Mouse (Mus musculus): ENCODE data around the gene 2810004N23Rik.

The 2810004N23Rik gene

DNA sequence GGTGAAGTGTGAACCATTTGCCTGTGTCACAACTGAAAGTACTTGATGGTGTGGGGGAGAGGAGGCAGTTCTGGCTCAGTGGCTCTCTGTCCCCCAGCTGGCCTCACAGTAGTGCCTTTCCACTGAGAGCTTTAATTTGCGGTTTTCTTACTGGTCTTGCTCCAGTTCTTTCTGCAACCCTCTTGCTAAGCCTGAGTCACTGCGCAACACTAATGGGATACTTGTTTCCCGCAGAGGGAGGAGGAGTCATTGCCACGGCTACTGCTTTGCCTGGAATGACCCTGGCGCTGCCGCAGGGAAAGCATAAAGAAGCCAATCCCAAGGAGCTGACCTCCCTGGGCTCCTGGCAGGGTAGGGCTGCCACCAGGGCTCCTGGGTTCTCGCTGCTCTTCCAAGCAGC is 36.3 kb downstream of the 2810004N23Rik start:
- in situ Hi-C loops (cut with MboI, MseI) = loop anchor here in 1 of 2 experiments (5.0 kb wide), 1 partner anchor 74 kb away; the partner anchor contains the start of gene Fam89a

- in situ Hi-C loops (cut with MboI, MseI) = no loop called here
Measured at GRCm38 (mm10) chr8:124823497-124823896, 39.4 kb downstream of the 2810004N23Rik start.

GRCm38 (mm10) chr8:124820125-124820524 is 42.8 kb downstream of the 2810004N23Rik start:
- in situ Hi-C loops (cut with MboI, MseI) = no loop called here

GRCm38 (mm10) chr8:124819612-124820115 is 43.3 kb downstream of the 2810004N23Rik start:
- in situ Hi-C loops (cut with MboI, MseI) = no loop called here

DNA sequence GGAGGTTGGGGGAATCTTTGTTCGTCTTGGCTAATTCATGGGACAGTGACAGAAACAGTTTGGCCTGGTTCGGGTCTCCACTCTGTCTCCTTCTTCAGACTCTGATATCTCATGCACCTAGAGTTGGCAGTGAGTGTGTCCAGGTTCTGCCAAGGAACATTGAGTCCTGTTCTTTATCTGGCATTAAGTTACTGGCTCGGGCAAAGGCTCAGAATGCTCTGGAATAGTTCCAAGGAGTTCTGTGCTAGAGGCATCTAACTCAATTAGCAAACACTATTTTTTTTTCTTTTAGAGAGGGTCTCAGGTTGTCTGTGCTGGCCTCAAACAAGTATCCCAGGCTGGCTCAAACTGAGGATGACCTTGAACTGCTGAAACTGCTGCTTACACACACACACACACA is 45.6 kb downstream of the 2810004N23Rik start:
- in situ Hi-C loops (cut with MboI, MseI) = no loop called here

- in situ Hi-C loops (cut with MboI, MseI) = no loop called here
Measured at GRCm38 (mm10) chr8:124816866-124817265, 46.1 kb downstream of the 2810004N23Rik start.

GRCm38 (mm10) chr8:124815870-124816269 is 47.0 kb downstream of the 2810004N23Rik start:
- in situ Hi-C loops (cut with MboI, MseI) = no loop called here

- in situ Hi-C loops (cut with MboI, MseI) = no loop called here
Measured at GRCm38 (mm10) chr8:124813326-124813725, 49.6 kb downstream of the 2810004N23Rik start.

GRCm38 (mm10) chr8:124810689-124811394 is 52.1 kb downstream of the 2810004N23Rik start:
- in situ Hi-C loops (cut with MboI, MseI) = no loop called here

DNA sequence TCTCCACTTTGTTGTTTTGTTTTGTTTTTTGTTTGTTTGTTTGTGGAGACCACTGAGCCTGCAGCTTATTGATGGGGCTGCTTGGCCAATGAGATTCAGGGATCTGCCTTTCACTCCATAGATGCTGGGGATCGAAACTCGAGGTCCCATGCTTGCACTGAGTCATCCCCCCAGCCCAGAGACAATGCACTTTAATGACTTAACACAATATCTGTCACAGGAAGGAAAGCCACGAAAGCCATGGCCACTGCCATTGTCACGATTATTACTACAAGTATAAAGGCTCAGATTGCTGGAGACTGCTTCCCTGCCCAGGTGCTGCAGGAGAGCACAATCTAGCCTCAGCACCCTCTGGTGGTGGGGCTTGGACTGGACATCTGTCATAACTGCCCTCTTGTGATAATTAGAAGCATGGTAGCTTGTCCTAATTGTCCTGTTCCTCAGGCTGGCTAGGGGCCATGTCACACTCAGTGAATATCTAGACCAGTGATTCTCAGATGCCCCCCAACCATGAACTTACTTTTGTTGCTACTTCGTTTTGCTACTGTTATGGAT is 52.8 kb downstream of the 2810004N23Rik start:
- in situ Hi-C loops (cut with MboI, MseI) = no loop called here

DNA sequence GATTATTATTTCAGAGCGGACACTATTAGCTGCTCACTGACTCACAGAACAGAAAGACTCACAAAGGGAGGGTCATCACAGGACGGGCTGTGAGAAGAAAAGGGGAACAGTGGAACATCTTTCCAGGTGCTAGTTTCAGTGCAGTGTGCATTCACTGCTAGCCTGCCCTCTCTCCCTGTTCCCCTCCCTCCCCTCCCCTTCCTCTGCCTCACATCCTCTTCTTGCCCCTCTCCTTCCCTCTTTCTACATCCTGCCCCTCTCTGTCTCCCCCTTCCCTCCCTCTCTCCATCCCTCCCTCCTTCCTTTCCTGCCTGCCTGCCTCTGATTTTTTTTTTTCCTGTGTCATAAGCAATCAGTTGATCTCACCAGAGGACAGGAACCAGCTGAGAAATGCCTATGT is 53.5 kb downstream of the 2810004N23Rik start:
- in situ Hi-C loops (cut with MboI, MseI) = no loop called here

DNA sequence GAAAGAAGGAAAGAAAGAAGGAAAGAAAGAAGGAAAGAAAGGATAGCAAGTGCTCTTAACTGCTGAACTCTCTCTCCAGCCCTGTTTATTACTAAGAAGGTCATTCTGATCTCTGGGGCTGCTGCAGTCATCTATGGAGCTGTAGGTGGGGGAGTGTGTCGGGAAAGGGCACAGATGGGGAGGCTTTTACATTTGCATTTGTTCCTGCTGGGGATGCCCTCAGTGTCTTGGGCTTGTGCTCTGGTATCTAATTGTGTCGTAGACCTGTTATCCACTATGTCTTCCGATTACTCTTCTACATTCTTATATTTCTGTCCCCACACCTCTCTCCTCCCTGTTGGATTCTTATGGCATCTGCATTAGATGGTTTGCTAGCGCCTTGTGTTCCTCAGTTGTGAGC is 56.9 kb downstream of the 2810004N23Rik start:
- in situ Hi-C loops (cut with MboI, MseI) = no loop called here

GRCm38 (mm10) chr8:124803824-124804702 is 58.9 kb downstream of the 2810004N23Rik start:
- in situ Hi-C loops (cut with MboI, MseI) = no loop called here

GRCm38 (mm10) chr8:124800542-124800941 is 62.4 kb downstream of the 2810004N23Rik start:
- in situ Hi-C loops (cut with MboI, MseI) = no loop called here

DNA sequence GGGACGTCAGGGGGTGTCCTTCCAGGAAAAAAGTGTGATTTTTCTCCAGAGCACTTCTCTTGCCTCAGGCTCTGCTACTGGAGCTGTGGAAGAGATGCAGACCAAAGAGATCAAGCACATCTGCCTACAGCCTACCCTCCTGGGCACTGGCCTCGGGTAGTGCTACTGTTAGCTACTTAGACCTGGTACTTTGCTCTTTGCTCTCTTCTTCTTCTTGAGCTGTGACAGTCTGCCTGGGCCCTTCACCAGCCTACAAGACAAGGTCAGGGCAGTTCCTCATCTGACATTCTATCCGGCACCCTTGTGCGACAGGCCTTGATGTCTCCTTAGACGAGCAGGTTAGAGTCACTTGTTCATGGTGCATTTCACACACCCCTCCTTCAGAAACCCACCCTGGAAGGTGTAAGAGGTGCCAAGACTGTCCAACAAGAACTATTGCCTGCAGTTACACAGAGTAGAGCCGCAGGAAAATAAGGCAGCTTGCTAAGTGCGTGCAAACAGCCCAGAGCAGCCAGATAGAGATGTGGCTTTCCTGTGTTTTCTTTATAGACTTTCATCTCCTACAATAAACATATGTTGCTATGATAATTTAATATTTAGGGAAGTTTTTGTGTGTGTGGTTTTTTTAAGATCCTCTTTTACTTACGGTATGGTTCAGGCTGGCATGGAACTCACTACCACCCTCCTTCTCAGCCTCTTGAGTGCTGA is 67.0 kb downstream of the 2810004N23Rik start:
- in situ Hi-C loops (cut with MboI, MseI) = no loop called here

DNA sequence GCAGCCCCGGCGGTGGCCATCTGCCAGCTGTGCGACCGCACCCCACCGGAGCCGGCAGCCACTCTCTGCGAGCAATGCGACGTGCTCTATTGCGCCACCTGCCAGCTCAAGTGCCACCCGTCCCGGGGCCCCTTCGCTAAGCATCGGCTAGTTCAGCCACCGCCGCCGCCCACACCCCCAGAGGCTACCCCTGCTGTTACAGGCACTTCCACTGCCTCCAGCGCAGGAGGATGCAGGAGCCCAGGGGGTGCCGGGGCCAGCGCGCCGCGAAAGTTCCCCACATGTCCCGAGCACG is 68.5 kb downstream of the 2810004N23Rik start:
- in situ Hi-C loops (cut with MboI, MseI) = no loop called here

- in situ Hi-C loops (cut with MboI, MseI) = no loop called here
Measured at GRCm38 (mm10) chr8:124793661-124794485, 69.0 kb downstream of the 2810004N23Rik start.

GRCm38 (mm10) chr8:124793172-124793651 is 69.7 kb downstream of the 2810004N23Rik start:
- in situ Hi-C loops (cut with MboI, MseI) = no loop called here

GRCm38 (mm10) chr8:124792708-124793107 is 70.2 kb downstream of the 2810004N23Rik start, which contains the start of gene Trim67:
Gene Trim67, plus strand, starts transcription at chr8:124793092.
- in situ Hi-C loops (cut with MboI, MseI) = no loop called here

- in situ Hi-C loops (cut with MboI, MseI) = no loop called here
Measured at GRCm38 (mm10) chr8:124792186-124792585, 70.7 kb downstream of the 2810004N23Rik start.

GRCm38 (mm10) chr8:124791751-124792150 is 71.2 kb downstream of the 2810004N23Rik start:
- in situ Hi-C loops (cut with MboI, MseI) = no loop called here

Measured in T-helper 17 cell (primary cell).